Mouse (Mus musculus) small intestine, adult 2 months (tissue): ENCODE results near the gene Hba-x.

ENCODE experiments used
- CTCF ChIP-seq: fragments of 200-500 bp; IDR thresholded peaks from 2 replicates; pipeline ENCODE4 v1.5.1; 2012; ENCODE audit warnings: low read depth, mild to moderate bottlenecking, control low read depth, inconsistent platforms, low read length, moderate library complexity, mixed read lengths; ENCODE audit not compliant: insufficient replicate concordance, insufficient read length; ENCODE audit errors: extremely low read depth
- POLR2A ChIP-seq: fragments of 200-500 bp; IDR thresholded peaks from 2 replicates; pipeline ENCODE4 v1.6.1; 2012; ENCODE audit warnings: low read depth, mild to moderate bottlenecking, control low read depth, inconsistent platforms, low read length, moderate library complexity

DNA sequence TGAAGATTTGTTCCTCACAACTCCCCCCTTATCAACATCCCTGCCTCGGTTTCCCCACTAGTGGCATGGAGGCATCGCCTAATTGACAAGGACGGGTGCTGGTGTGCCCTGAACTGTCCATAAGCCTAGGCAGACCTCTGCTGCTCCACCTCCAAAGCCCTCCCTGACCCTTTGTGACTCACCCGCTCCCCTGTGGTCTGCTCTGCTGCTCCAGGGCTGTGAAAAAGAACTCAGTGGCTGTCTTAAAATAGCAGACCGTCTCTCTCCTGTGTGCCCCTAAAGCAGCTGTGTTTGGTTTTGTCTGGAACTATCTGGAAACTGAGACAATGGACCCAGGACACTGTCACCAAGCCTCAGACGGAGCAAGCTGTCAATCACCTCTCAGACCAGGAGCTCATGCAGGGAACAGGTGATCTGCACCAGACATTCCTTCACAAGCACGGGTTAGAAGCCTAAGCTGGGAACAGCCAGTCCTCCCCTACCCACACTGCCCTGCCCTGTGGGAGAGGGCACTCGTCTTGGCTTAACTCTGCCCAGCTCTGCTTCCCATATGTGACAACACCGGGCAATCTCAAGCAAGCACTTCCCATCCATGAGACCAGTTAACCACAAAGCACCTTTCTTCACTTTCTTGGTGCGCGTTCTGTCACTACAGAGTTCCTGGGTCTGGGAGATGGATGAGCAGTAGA, 44.5 kb downstream of the Hba-x start:
- no peak for TF ChIP-seq CTCF
- TF ChIP-seq POLR2A: no peak
